Mouse (Mus musculus): ENCODE data around the gene Spats2l. TPM values are rescaled to one million over a fixed set of nuclear protein-coding genes. Genes with fewer than 3 reads are reported as not detected.

Gene Spats2l
- not detected in 2 replicates for polyA plus RNA-seq (2012; ENCODE audit: insufficient read depth, low replicate concordance)

- Histone ChIP-seq H3K36me3 (replicated peaks; ENCODE audit: low read length) (no peaks in the 10 kb centered on the region), H3K4me3 (replicated peaks) (peak within 1 kb of the TSS; percentile 89), H3K9me3 (peaks cover 12% of the 10 kb centered on the region; the same call in 1 of the 2 replicates), H3K4me1 (peaks cover 17% of the 10 kb centered on the region), H3K27me3 (replicated peaks) (peaks cover 55% of the 10 kb centered on the region)
- TF ChIP-seq FLI1 (IDR thresholded peaks at IDR 0.05; ENCODE audit: low read length) (no peak), GATA1 (IDR thresholded peaks at IDR 0.05; ENCODE audit: borderline replicate concordance, low read length) (no peak)
Measured at GRCm38 (mm10) chr1:57774001-57774667, at the start of gene Spats2l. Gene Spats2l, plus strand, starts transcription at chr1:57774162.

DNA sequence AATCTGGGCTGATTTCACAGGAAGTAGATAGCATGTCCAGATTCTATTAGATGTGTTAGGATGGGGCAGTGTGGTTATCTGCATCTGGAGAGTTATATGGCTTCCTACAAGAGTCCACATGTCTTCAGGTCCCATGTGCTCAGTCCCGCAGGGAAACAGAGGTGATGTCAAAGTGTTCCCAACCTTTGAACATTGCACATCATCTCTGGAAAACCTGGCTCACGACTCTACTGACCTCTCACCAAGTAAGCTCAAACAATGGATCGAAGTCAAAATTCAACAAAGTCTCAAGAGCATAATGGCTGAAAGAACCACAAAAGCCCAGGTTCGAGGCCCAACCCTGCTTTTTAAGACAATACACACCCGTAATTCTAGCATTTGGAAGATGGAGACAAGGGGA is 48.7 kb upstream of the Spats2l start:
- H3K9me3 ChIP-seq = peaks cover 14% of the 10 kb centered on the region
- TF ChIP-seq GATA1 (IDR thresholded peaks at IDR 0.05; ENCODE audit: borderline replicate concordance, low read length) (no peak), FLI1 (IDR thresholded peaks at IDR 0.05; ENCODE audit: low read length) (no peak)
- no peaks in the 10 kb centered on the region for H3K36me3 ChIP-seq (replicated peaks; ENCODE audit: low read length)
- H3K4me1 ChIP-seq = no peaks in the 10 kb centered on the region
- H3K4me3 ChIP-seq (replicated peaks) = no peak overlapping the region
- no peaks in the 10 kb centered on the region for H3K27me3 ChIP-seq (replicated peaks)

- TF ChIP-seq GATA1 (IDR thresholded peaks at IDR 0.05; ENCODE audit: borderline replicate concordance, low read length) (no peak), FLI1 (IDR thresholded peaks at IDR 0.05; ENCODE audit: low read length) (no peak)
- H3K36me3 ChIP-seq (replicated peaks; ENCODE audit: low read length) = no peaks in the 10 kb centered on the region
Measured at GRCm38 (mm10) chr1:57735877-57736276, 38.1 kb upstream of the Spats2l start.

DNA sequence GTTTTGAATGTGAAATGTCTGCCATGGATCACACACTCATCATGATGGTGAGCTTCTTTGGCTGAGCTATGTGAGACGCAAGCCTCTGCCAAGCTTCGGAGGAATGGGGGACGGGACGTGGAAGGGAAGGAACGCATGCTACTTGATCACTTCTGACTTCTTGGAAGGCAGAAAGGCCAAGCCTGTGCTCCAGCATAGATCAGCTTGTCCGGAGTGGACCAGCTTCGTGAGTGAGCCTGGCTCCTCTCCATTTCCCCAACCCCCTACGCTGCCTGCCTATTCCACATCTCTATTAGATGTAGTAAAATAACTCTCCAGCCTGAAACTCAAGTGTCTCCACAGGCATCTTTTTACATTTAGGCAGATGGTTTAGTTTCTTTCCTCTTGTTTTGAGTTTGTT is 32.2 kb upstream of the Spats2l start:
- H3K4me1 ChIP-seq = no peaks in the 10 kb centered on the region
- H3K27me3 ChIP-seq (replicated peaks) = no peaks in the 10 kb centered on the region
- no peaks in the 10 kb centered on the region for H3K36me3 ChIP-seq (replicated peaks; ENCODE audit: low read length)
- 0 out of 2 replicates have a peak, but pooled peaks cover 3% of the 10 kb centered on the region for H3K9me3 ChIP-seq
- TF ChIP-seq FLI1 (IDR thresholded peaks at IDR 0.05; ENCODE audit: low read length) = no peak
- no peak for TF ChIP-seq GATA1 (IDR thresholded peaks at IDR 0.05; ENCODE audit: borderline replicate concordance, low read length)
- H3K4me3 ChIP-seq (replicated peaks) = no peak overlapping the region

More at GRCm38 (mm10) chr1:57735877-57736276, 38.1 kb upstream of the Spats2l start:
- H3K27me3 ChIP-seq (replicated peaks) = no peaks in the 10 kb centered on the region
- no peak overlapping the region for H3K4me3 ChIP-seq (replicated peaks)
- H3K4me1 ChIP-seq = no peaks in the 10 kb centered on the region
- H3K9me3 ChIP-seq = peaks cover 11% of the 10 kb centered on the region; the same call in 1 of the 2 replicates

DNA sequence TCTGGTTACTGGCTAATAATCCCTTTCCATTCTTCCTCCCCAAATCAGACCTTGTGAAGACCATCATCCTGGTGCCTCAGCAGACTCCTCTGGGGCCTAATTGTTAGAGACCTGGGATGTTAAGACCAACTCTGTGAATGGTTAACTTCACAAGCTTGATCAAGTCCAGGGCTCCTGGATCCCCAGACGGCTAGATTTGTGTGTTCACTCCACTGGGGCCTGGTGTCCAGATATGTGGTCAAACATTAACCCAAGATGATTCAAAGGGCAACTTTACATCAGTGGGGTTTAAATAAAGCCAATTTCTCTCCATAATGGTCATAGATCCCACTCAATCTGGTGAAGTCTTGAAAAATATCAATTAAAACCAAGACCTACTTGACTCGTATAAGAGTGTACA is 31.7 kb upstream of the Spats2l start:
- Histone ChIP-seq H3K36me3 (replicated peaks; ENCODE audit: low read length) (no peaks in the 10 kb centered on the region), H3K4me3 (replicated peaks) (no peak overlapping the region), H3K9me3 (0 out of 2 replicates have a peak, but pooled peaks cover 3% of the 10 kb centered on the region), H3K27me3 (replicated peaks) (no peaks in the 10 kb centered on the region), H3K4me1 (no peaks in the 10 kb centered on the region)
- no peak for TF ChIP-seq GATA1 (IDR thresholded peaks at IDR 0.05; ENCODE audit: borderline replicate concordance, low read length)
- no peak for TF ChIP-seq FLI1 (IDR thresholded peaks at IDR 0.05; ENCODE audit: low read length)

DNA sequence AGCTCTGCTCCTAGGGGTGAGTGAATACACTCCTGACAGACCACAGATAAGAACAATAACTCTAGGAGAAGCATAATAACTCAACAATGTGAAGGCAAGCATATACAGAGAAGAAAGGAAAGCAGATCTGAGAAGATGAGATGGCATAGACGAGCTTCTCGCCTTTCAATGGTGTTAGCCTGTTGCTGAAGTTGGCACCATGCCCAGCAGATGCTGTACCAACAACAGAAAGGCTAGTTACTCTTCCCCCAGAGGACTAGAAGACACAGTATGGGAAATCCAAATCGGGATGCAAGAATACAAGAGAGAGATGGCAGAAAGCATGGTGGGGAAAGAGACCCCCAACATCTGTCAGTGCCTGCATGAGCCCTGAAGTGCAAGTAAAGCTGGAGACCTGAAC is 22.2 kb upstream of the Spats2l start:
- TF ChIP-seq GATA1 (IDR thresholded peaks at IDR 0.05; ENCODE audit: borderline replicate concordance, low read length) (no peak), FLI1 (IDR thresholded peaks at IDR 0.05; ENCODE audit: low read length) (no peak)
- Histone ChIP-seq H3K36me3 (replicated peaks; ENCODE audit: low read length) (no peaks in the 10 kb centered on the region), H3K4me1 (no peaks in the 10 kb centered on the region), H3K9me3 (no peaks in the 10 kb centered on the region), H3K4me3 (replicated peaks) (no peak overlapping the region), H3K27me3 (replicated peaks) (no peaks in the 10 kb centered on the region)

GRCm38 (mm10) chr1:57766396-57766795 is 7.6 kb upstream of the Spats2l start:
- Histone ChIP-seq H3K36me3 (replicated peaks; ENCODE audit: low read length) (no peaks in the 10 kb centered on the region), H3K4me3 (replicated peaks) (no peak overlapping the region), H3K9me3 (peaks cover 26% of the 10 kb centered on the region; the same call in 1 of the 2 replicates), H3K4me1 (no peaks in the 10 kb centered on the region), H3K27me3 (replicated peaks) (no peaks in the 10 kb centered on the region)
- no peak for TF ChIP-seq GATA1 (IDR thresholded peaks at IDR 0.05; ENCODE audit: borderline replicate concordance, low read length)
- TF ChIP-seq FLI1 (IDR thresholded peaks at IDR 0.05; ENCODE audit: low read length) = no peak

- no peak overlapping the region for H3K4me3 ChIP-seq (replicated peaks)
- peaks cover 17% of the 10 kb centered on the region for H3K4me1 ChIP-seq
- peaks cover 51% of the 10 kb centered on the region for H3K27me3 ChIP-seq (replicated peaks)
- TF ChIP-seq FLI1 (IDR thresholded peaks at IDR 0.05; ENCODE audit: low read length) (no peak), GATA1 (IDR thresholded peaks at IDR 0.05; ENCODE audit: borderline replicate concordance, low read length) (no peak)
- no peaks in the 10 kb centered on the region for H3K36me3 ChIP-seq (replicated peaks; ENCODE audit: low read length)
- H3K9me3 ChIP-seq = peaks cover 12% of the 10 kb centered on the region; the same call in 1 of the 2 replicates
Measured at GRCm38 (mm10) chr1:57773326-57773725, 636 bp upstream of the Spats2l start.

DNA sequence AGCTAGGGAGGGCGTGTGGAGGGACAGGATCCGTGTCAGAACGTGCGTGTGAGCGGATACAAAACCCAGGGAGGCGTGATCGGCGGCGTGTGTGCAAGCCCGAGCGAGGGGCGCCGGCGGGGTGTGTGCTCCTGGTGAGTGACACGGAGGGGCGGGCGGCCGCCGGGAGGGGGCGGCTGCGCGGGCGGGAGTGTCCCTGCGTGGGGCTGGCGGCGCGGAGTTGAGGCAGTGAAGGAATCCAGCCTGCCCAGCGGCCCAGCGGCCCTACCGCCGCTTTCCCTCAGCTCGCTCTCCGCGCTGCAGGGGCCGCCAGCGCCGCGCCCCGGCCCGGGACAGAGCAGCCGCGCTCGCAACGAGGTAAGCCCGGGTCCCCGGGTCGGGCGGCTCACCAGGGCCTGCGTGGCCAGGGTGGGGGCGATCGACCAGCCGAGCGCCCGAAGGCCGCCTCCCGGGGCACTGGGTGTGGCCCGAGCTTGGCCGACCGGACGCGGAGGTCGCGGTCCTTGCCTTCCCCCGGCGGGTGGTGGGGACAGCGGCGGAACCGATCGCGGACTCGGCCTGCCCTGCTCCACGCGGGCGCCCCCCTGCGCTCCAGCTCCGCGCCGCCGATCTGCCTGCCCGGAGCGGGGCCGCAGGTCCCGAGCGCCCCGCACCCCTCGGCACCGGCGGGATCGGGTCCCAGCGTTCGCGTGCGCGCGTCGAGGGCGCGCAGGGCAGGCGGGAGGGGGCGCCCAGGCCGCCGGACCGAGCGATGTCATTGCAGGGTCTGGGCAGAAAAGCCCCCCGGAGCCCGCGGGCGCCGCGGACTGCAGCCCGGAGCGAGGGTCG is 920 bp downstream of the Spats2l start:
- TF ChIP-seq GATA1 (IDR thresholded peaks at IDR 0.05; ENCODE audit: borderline replicate concordance, low read length) (no peak), FLI1 (IDR thresholded peaks at IDR 0.05; ENCODE audit: low read length) (no peak)

DNA sequence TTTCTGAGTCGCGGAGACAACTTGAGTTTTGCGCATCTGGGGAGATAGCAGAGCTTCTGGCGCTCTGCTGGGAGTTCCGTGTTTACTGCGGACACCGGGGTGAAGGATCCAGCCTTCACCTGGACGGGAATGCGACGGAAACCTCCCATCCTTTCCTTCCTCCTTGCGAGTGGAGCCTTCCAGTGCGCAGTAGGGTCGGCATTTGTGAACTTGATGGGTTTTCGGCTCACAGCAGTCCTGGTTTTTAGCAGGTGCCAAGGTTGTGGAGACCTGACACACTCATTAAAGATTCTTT is 1.5 kb downstream of the Spats2l start:
- H3K36me3 ChIP-seq (replicated peaks; ENCODE audit: low read length) = no peaks in the 10 kb centered on the region
- H3K4me3 ChIP-seq (replicated peaks) = peak overlapping the region; percentile 89
- H3K27me3 ChIP-seq (replicated peaks) = peaks cover 57% of the 10 kb centered on the region
- peaks cover 11% of the 10 kb centered on the region; the same call in 1 of the 2 replicates for H3K9me3 ChIP-seq
- H3K4me1 ChIP-seq = peaks cover 17% of the 10 kb centered on the region
- TF ChIP-seq FLI1 (IDR thresholded peaks at IDR 0.05; ENCODE audit: low read length) (no peak), GATA1 (IDR thresholded peaks at IDR 0.05; ENCODE audit: borderline replicate concordance, low read length) (no peak)

More for the DNA sequence above, 920 bp downstream of the Spats2l start:
- Histone ChIP-seq H3K36me3 (replicated peaks; ENCODE audit: low read length) (no peaks in the 10 kb centered on the region), H3K4me1 (peaks cover 17% of the 10 kb centered on the region), H3K27me3 (replicated peaks) (peaks cover 57% of the 10 kb centered on the region), H3K4me3 (replicated peaks) (peak overlapping the region; percentile 89), H3K9me3 (peaks cover 12% of the 10 kb centered on the region; the same call in 1 of the 2 replicates)

Measured in megakaryocyte, embryonic 14.5 days (primary cell).